Mouse (Mus musculus) heart, postnatal 14 days (tissue): Measurements from ENCODE around the gene Foxa1. TPM values are rescaled to one million over a fixed set of nuclear protein-coding genes. Genes with fewer than 3 reads are reported as not detected.

Experiments
- DNase-seq, 2 experiments: peaks; one replicate each; pipeline ENCODE4 v3.0.0; 2021 to 2022
- intact Hi-C: fragments of 180-260 bp; cut with DNase I; formaldehyde crosslinking; loops from one replicate; pipeline ENCODE4 v1.15.1; 2025
- total RNA-seq, 2 experiments: library from RNA; stranded (reverse); gene quantifications; 2 replicates each; pipeline ENCODE4 v1.2.3; 2021

Foxa1 gene
- total RNA-seq, 2 experiments from 2014 or later = 0.33 TPM; not detected in 1

DNA sequence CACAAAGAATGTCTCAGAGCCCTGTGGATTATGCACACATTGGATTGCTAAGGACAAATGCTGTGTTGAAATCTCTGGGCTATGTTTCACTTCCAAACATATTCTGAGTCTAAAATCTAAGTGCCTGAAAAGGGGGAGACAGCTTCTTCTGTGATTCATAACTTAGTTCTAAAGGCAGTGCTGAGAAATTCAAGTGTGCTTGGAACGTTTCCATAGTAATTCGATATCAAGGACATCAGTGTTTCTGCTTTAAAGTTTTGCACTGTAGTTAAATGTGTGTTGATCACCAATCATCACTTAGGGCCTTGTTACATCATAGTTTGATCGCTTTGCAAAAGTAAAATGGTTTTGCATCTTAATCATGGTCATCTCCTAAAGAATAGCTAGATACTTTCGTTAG lies 37.0 kb downstream of the Foxa1 start:
- intact Hi-C loops = no loop called here
- no peak for DNase-seq

DNA sequence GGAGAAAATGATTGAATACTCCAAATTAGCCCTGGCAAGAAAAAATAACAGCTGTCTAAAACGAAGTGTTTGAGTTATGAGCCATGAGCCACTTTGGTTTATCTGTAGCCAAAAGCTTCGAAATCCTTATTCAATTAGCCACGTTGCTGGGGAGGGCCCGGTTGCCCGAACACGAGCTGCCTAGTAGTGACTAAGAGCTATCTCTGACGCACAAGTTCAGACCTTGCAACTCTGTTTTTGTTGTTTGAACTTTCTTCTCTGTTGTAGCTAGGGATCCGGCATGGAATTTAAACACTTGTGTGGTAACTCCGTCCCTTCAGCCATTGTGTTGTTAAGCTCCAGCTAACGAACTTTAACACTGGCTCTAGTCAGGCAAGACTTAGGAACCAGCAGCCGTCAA lies 37.8 kb downstream of the Foxa1 start:
- intact Hi-C loops = no loop called here
- no peak for DNase-seq

DNA sequence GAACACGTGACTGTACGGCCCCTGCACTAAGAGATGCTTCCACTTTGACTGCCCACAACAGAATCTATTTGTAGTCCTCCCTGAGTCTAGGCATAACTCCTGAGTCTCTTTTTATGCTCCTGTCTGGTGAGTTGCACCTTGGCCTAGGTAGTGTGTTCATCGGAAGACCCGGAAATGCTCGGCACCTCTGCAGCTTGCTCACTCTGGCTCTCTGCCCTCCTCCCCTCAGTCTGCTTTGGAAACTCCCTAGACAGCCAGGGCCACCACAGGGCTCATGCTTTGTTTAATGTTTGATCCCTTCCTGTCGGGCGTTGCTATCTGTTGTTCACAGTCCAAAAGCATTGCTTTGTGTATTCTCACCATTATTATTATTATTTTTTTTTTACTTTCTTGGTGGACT lies 41.4 kb downstream of the Foxa1 start:
- intact Hi-C loops = no loop called here
- no peak for DNase-seq

DNA sequence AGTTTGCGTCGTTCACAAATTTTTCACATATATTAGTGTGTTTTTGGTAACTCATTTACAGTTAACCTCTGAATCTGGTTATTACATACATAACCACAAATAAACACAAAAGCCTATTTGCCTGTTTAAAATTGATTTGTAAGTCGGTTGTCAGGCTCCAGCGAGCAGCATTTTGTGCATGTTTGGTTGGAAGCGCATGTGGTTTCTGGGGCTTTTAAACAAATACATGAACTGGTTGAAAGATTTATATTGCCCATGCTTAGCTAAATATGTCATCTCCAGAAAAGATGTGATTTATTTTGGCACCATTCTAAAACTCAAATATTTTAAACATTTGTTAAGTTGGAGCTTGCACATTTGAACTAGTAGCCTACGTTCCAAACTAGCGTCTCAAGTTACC lies 46.5 kb downstream of the Foxa1 start:
- intact Hi-C loops = no loop called here
- no peak for DNase-seq

DNA sequence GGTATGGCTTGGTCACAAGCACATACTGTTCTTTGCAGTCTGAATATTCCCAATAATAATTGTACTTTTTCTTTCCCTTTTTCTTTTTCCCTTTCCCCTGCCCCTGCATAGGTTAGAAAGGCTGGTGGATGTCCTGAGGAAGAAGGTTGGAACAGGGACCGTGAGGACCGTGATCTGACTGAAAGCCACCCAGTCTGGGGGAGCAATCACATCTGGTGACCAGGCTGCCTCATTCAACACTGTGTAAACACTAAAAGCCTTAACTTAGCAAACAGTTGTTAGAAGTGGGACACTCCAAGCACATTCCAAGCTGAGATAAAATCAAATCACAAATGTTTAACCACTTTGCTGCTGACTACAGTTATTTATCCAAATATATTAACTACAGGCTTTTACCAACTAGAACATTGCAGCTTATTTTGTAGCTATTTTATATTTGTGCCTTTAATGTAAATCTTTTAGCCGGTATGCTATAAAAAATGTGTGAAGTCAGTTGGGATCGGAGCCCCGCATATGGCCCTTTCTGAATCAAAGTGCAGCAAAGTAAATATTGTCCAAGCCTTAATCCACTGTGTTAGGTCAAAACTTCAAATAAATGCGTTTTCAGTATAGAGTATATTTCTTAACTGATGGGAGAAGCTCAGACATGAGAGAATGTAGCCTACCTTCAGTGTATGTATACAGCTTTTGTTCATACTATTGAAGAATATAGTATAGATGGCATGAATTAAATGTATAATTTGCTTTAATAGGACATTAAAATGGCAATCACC lies 50.2 kb downstream of the Foxa1 start:
- intact Hi-C loops = no loop called here
- DNase-seq = no peak

Other genes starting within 250 kb of the Foxa1 start
- gene Ttc6, start 17.2 kb upstream of the Foxa1 start, total RNA-seq = not detected